Mouse (Mus musculus): Measurements from ENCODE around the gene Ubtd2. TPM values are rescaled to one million over a fixed set of nuclear protein-coding genes. Genes with fewer than 3 reads are reported as not detected.

The Ubtd2 gene
- 0.96 TPM in 1 of 2 replicates, not detected in the other for polyA plus RNA-seq (2012; ENCODE audit: insufficient read depth, low replicate concordance)

GRCm38 (mm10) chr11:32454800-32455506, at the start of gene Ubtd2:
Ubtd2 (plus strand) TSS chr11:32455370.
- peaks cover 22% of the 10 kb centered on the region for H3K27me3 ChIP-seq (replicated peaks)
- peak within 1 kb of the TSS; percentile 95 for H3K4me3 ChIP-seq (replicated peaks)
- peaks cover 24% of the 10 kb centered on the region for H3K4me1 ChIP-seq
- TF ChIP-seq GATA1 (IDR thresholded peaks at IDR 0.05; ENCODE audit: borderline replicate concordance, low read length) (no peak), FLI1 (IDR thresholded peaks at IDR 0.05; ENCODE audit: low read length) (no peak)
- no peaks in the 10 kb centered on the region for H3K9me3 ChIP-seq
- no peaks in the 10 kb centered on the region for H3K36me3 ChIP-seq (replicated peaks; ENCODE audit: low read length)

- H3K4me1 ChIP-seq: peaks cover 40% of the 10 kb centered on the region
- peaks cover 2% of the 10 kb centered on the region for H3K36me3 ChIP-seq (replicated peaks; ENCODE audit: low read length)
- peaks cover 16% of the 10 kb centered on the region for H3K27me3 ChIP-seq (replicated peaks)
- no peak overlapping the region for H3K4me3 ChIP-seq (replicated peaks)
- TF ChIP-seq GATA1 (IDR thresholded peaks at IDR 0.05; ENCODE audit: borderline replicate concordance, low read length) (no peak), FLI1 (IDR thresholded peaks at IDR 0.05; ENCODE audit: low read length) (no peak)
- H3K9me3 ChIP-seq: no peaks in the 10 kb centered on the region
These were observed 47.3 kb upstream of the Ubtd2 start for GRCm38 (mm10) chr11:32407863-32408262.

- H3K4me1 ChIP-seq: peaks cover 38% of the 10 kb centered on the region
- TF ChIP-seq GATA1 (IDR thresholded peaks at IDR 0.05; ENCODE audit: borderline replicate concordance, low read length) (no peak), FLI1 (IDR thresholded peaks at IDR 0.05; ENCODE audit: low read length) (no peak)
- H3K36me3 ChIP-seq (replicated peaks; ENCODE audit: low read length): peaks cover 3% of the 10 kb centered on the region
- no peak overlapping the region for H3K4me3 ChIP-seq (replicated peaks)
- peaks cover 23% of the 10 kb centered on the region for H3K27me3 ChIP-seq (replicated peaks)
- H3K9me3 ChIP-seq: no peaks in the 10 kb centered on the region
These were observed 46.1 kb upstream of the Ubtd2 start for GRCm38 (mm10) chr11:32409052-32409451.

GRCm38 (mm10) chr11:32409823-32410562, 45.2 kb upstream of the Ubtd2 start:
- Histone ChIP-seq H3K4me1 (peaks cover 38% of the 10 kb centered on the region), H3K4me3 (replicated peaks) (no peak overlapping the region), H3K9me3 (no peaks in the 10 kb centered on the region), H3K27me3 (replicated peaks) (peaks cover 26% of the 10 kb centered on the region), H3K36me3 (replicated peaks; ENCODE audit: low read length) (peaks cover 4% of the 10 kb centered on the region)
- TF ChIP-seq FLI1 (IDR thresholded peaks at IDR 0.05; ENCODE audit: low read length): no peak
- no peak for TF ChIP-seq GATA1 (IDR thresholded peaks at IDR 0.05; ENCODE audit: borderline replicate concordance, low read length)

GRCm38 (mm10) chr11:32420001-32420400, 35.2 kb upstream of the Ubtd2 start:
- no peak overlapping the region for H3K4me3 ChIP-seq (replicated peaks)
- H3K36me3 ChIP-seq (replicated peaks; ENCODE audit: low read length): peaks cover 22% of the 10 kb centered on the region
- no peak for TF ChIP-seq GATA1 (IDR thresholded peaks at IDR 0.05; ENCODE audit: borderline replicate concordance, low read length)
- peaks cover 10% of the 10 kb centered on the region for H3K27me3 ChIP-seq (replicated peaks)
- H3K4me1 ChIP-seq: no peaks in the 10 kb centered on the region
- no peaks in the 10 kb centered on the region for H3K9me3 ChIP-seq

- H3K4me3 ChIP-seq (replicated peaks): no peak overlapping the region
- H3K9me3 ChIP-seq: no peaks in the 10 kb centered on the region
- peaks cover 20% of the 10 kb centered on the region for H3K27me3 ChIP-seq (replicated peaks)
- H3K4me1 ChIP-seq: no peaks in the 10 kb centered on the region
- H3K36me3 ChIP-seq (replicated peaks; ENCODE audit: low read length): peaks cover 22% of the 10 kb centered on the region
- TF ChIP-seq FLI1 (IDR thresholded peaks at IDR 0.05; ENCODE audit: low read length): no peak
- no peak for TF ChIP-seq GATA1 (IDR thresholded peaks at IDR 0.05; ENCODE audit: borderline replicate concordance, low read length)
These were observed 31.9 kb upstream of the Ubtd2 start for GRCm38 (mm10) chr11:32423311-32423710.

GRCm38 (mm10) chr11:32424600-32424999, 30.6 kb upstream of the Ubtd2 start:
- no peaks in the 10 kb centered on the region for H3K4me1 ChIP-seq
- no peak for TF ChIP-seq FLI1 (IDR thresholded peaks at IDR 0.05; ENCODE audit: low read length)
- TF ChIP-seq GATA1 (IDR thresholded peaks at IDR 0.05; ENCODE audit: borderline replicate concordance, low read length): no peak
- H3K9me3 ChIP-seq: no peaks in the 10 kb centered on the region
- H3K27me3 ChIP-seq (replicated peaks): peaks cover 22% of the 10 kb centered on the region
- H3K36me3 ChIP-seq (replicated peaks; ENCODE audit: low read length): peaks cover 22% of the 10 kb centered on the region
- no peak overlapping the region for H3K4me3 ChIP-seq (replicated peaks)

GRCm38 (mm10) chr11:32425043-32425658, 30.0 kb upstream of the Ubtd2 start:
- H3K27me3 ChIP-seq (replicated peaks): peaks cover 20% of the 10 kb centered on the region
- TF ChIP-seq FLI1 (IDR thresholded peaks at IDR 0.05; ENCODE audit: low read length): no peak
- TF ChIP-seq GATA1 (IDR thresholded peaks at IDR 0.05; ENCODE audit: borderline replicate concordance, low read length): no peak
- H3K9me3 ChIP-seq: no peaks in the 10 kb centered on the region
- H3K4me3 ChIP-seq (replicated peaks): no peak overlapping the region
- H3K36me3 ChIP-seq (replicated peaks; ENCODE audit: low read length): peaks cover 22% of the 10 kb centered on the region
- no peaks in the 10 kb centered on the region for H3K4me1 ChIP-seq

- Histone ChIP-seq H3K27me3 (replicated peaks) (peaks cover 23% of the 10 kb centered on the region), H3K4me3 (replicated peaks) (no peak overlapping the region), H3K36me3 (replicated peaks; ENCODE audit: low read length) (peaks cover 12% of the 10 kb centered on the region), H3K9me3 (no peaks in the 10 kb centered on the region), H3K4me1 (no peaks in the 10 kb centered on the region)
- TF ChIP-seq GATA1 (IDR thresholded peaks at IDR 0.05; ENCODE audit: borderline replicate concordance, low read length) (no peak), FLI1 (IDR thresholded peaks at IDR 0.05; ENCODE audit: low read length) (no peak)
These were observed 27.6 kb upstream of the Ubtd2 start for GRCm38 (mm10) chr11:32427537-32427936.

Data from megakaryocyte, embryonic 14.5 days (primary cell).